Mouse (Mus musculus): ENCODE data around the gene Large1. TPM values are rescaled to one million over a fixed set of nuclear protein-coding genes. Genes with fewer than 3 reads are reported as not detected.

Gene Large1
- polyA plus RNA-seq, 1 experiment from 2014 or later = 13.8 TPM

- Histone ChIP-seq H3K9me3 (replicated peaks) (no peaks in the 10 kb centered on the region), H3K4me1 (no peaks in the 10 kb centered on the region), H3K27me3 (no peaks in the 10 kb centered on the region), H3K9ac (no peak overlapping the region), H3K4me3 (no peak overlapping the region), H3K36me3 (no peaks in the 10 kb centered on the region), H3K27ac (no peak overlapping the region), H3K4me2 (replicated peaks) (no peak overlapping the region)
- ATAC-seq (ENCODE audit: low FRiP score) = no peak
- WGBS = 51% methylated on average over 6 of the region's 6 CpGs
Observed at GRCm38 (mm10) chr8:73219178-73219811, 134.0 kb downstream of the Large1 start.

DNA sequence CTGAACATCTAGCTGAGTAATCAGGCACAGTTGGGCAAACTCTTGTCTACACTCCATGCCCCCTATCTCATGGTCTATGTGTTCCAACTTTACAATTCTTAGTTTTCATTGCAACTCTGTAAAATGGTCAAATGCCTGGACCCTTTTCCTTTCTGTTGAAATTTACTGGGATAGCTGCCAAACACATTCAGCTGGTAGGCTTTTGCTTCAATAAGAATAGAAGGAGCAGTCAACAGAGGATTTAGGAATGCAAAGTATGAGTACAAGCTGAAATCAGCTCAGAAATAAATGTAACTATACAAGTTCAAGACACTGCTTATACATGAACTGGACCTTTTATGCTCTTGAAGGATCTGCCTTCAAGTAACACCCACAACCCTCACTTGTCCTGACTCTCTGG lies 146.5 kb downstream of the Large1 start:
- H3K4me1 ChIP-seq = no peaks in the 10 kb centered on the region
- no peak overlapping the region for H3K27ac ChIP-seq
- H3K9me3 ChIP-seq (replicated peaks) = no peaks in the 10 kb centered on the region
- H3K4me3 ChIP-seq = no peak overlapping the region
- H3K27me3 ChIP-seq = no peaks in the 10 kb centered on the region
- no peaks in the 10 kb centered on the region for H3K36me3 ChIP-seq
- no peak for ATAC-seq (ENCODE audit: low FRiP score)
- no peak overlapping the region for H3K4me2 ChIP-seq (replicated peaks)
- no peak overlapping the region for H3K9ac ChIP-seq

DNA sequence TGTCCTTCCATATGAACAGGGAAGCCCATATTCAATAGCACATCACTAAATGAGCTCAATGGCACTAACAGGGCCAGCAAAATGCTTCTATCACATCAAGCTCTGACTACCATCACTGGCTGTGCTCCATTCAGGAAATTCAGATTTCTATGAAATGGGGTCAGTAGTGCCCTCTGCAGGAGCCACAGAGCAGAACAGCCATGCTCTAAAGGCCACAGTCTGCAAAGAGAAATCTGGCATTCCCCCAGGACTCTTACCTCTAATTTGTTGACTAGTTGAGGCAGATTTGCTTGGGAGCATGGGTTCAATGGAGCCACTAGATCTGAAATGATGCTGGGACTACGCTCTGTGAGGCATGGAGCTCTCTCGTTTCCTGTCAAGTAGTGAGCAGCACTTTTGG lies 151.5 kb downstream of the Large1 start:
- Histone ChIP-seq H3K9ac (no peak overlapping the region), H3K9me3 (replicated peaks) (no peaks in the 10 kb centered on the region), H3K4me2 (replicated peaks) (no peak overlapping the region), H3K36me3 (no peaks in the 10 kb centered on the region), H3K27ac (no peak overlapping the region), H3K27me3 (no peaks in the 10 kb centered on the region), H3K4me1 (no peaks in the 10 kb centered on the region), H3K4me3 (no peak overlapping the region)
- no peak for ATAC-seq (ENCODE audit: low FRiP score)
- WGBS = 84% methylated on average over 2 of the region's 2 CpGs

GRCm38 (mm10) chr8:73197714-73198113 lies 155.6 kb downstream of the Large1 start:
- Histone ChIP-seq H3K9ac (no peak overlapping the region), H3K4me1 (no peaks in the 10 kb centered on the region), H3K27ac (no peak overlapping the region), H3K4me2 (replicated peaks) (no peak overlapping the region), H3K36me3 (no peaks in the 10 kb centered on the region), H3K4me3 (no peak overlapping the region), H3K9me3 (replicated peaks) (no peaks in the 10 kb centered on the region), H3K27me3 (no peaks in the 10 kb centered on the region)
- 86% methylated on average over 1 of the region's 1 CpGs for WGBS
- ATAC-seq (ENCODE audit: low FRiP score) = no peak

DNA sequence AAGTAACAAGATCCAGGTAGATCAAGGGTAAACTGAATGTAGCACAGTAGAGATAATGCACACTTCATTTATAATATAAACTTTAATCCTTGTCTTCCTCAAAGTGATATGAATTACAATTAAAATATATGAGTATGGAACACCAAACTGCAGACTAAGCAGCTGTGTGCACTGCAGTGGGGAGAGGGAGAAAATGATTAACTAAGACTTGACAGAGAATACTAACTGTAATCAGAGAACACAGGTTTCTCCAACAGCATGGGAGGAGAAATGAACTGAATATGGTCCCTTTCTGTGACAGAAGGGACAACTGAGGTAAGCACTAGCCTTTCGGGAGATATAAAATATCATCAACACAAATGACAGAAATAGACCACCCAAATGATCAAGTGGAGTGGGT lies 164.7 kb downstream of the Large1 start:
- H3K4me3 ChIP-seq = no peak overlapping the region
- no peak overlapping the region for H3K27ac ChIP-seq
- H3K9me3 ChIP-seq (replicated peaks) = no peaks in the 10 kb centered on the region
- no peak for ATAC-seq (ENCODE audit: low FRiP score)
- WGBS = 95% methylated on average over 1 of the region's 1 CpGs
- no peaks in the 10 kb centered on the region for H3K36me3 ChIP-seq
- no peaks in the 10 kb centered on the region for H3K27me3 ChIP-seq
- H3K4me2 ChIP-seq (replicated peaks) = no peak overlapping the region
- no peak overlapping the region for H3K9ac ChIP-seq
- no peaks in the 10 kb centered on the region for H3K4me1 ChIP-seq

- 81% methylated on average over 1 of the region's 1 CpGs for WGBS
- ATAC-seq (ENCODE audit: low FRiP score) = no peak
- Histone ChIP-seq H3K27me3 (no peaks in the 10 kb centered on the region), H3K4me3 (no peak overlapping the region), H3K4me2 (replicated peaks) (no peak overlapping the region), H3K9ac (no peak overlapping the region), H3K27ac (no peak overlapping the region), H3K4me1 (no peaks in the 10 kb centered on the region), H3K9me3 (replicated peaks) (no peaks in the 10 kb centered on the region), H3K36me3 (no peaks in the 10 kb centered on the region)
Observed at GRCm38 (mm10) chr8:73187381-73187780, 166.0 kb downstream of the Large1 start.

- no peak for ATAC-seq (ENCODE audit: low FRiP score)
- H3K4me2 ChIP-seq (replicated peaks) = no peak overlapping the region
- H3K27ac ChIP-seq = no peak overlapping the region
- no peaks in the 10 kb centered on the region for H3K9me3 ChIP-seq (replicated peaks)
- no peaks in the 10 kb centered on the region for H3K36me3 ChIP-seq
- no peaks in the 10 kb centered on the region for H3K27me3 ChIP-seq
- 87% methylated on average over 1 of the region's 1 CpGs for WGBS
- H3K9ac ChIP-seq = no peak overlapping the region
- H3K4me1 ChIP-seq = no peaks in the 10 kb centered on the region
- H3K4me3 ChIP-seq = no peak overlapping the region
Observed at GRCm38 (mm10) chr8:73178434-73178833, 174.9 kb downstream of the Large1 start.

- Histone ChIP-seq H3K4me1 (no peaks in the 10 kb centered on the region), H3K9me3 (replicated peaks) (no peaks in the 10 kb centered on the region), H3K9ac (no peak overlapping the region), H3K27me3 (no peaks in the 10 kb centered on the region), H3K36me3 (no peaks in the 10 kb centered on the region), H3K27ac (no peak overlapping the region), H3K4me3 (no peak overlapping the region), H3K4me2 (replicated peaks) (no peak overlapping the region)
- no peak for ATAC-seq (ENCODE audit: low FRiP score)
Observed at GRCm38 (mm10) chr8:73172661-73173060, 180.7 kb downstream of the Large1 start.

- H3K4me2 ChIP-seq (replicated peaks) = no peak overlapping the region
- no peak for ATAC-seq (ENCODE audit: low FRiP score)
Observed at GRCm38 (mm10) chr8:73161994-73162393, 191.3 kb downstream of the Large1 start.

GRCm38 (mm10) chr8:73161564-73161963 lies 191.8 kb downstream of the Large1 start:
- 79% methylated on average over 1 of the region's 1 CpGs for WGBS
- H3K4me3 ChIP-seq = no peak overlapping the region
- ATAC-seq (ENCODE audit: low FRiP score) = no peak

More at GRCm38 (mm10) chr8:73161994-73162393, 191.3 kb downstream of the Large1 start:
- Histone ChIP-seq H3K4me1 (no peaks in the 10 kb centered on the region), H3K9ac (no peak overlapping the region), H3K27me3 (no peaks in the 10 kb centered on the region), H3K4me3 (no peak overlapping the region), H3K9me3 (replicated peaks) (no peaks in the 10 kb centered on the region), H3K27ac (no peak overlapping the region), H3K36me3 (no peaks in the 10 kb centered on the region)
- WGBS = 79% methylated on average over 3 of the region's 3 CpGs

DNA sequence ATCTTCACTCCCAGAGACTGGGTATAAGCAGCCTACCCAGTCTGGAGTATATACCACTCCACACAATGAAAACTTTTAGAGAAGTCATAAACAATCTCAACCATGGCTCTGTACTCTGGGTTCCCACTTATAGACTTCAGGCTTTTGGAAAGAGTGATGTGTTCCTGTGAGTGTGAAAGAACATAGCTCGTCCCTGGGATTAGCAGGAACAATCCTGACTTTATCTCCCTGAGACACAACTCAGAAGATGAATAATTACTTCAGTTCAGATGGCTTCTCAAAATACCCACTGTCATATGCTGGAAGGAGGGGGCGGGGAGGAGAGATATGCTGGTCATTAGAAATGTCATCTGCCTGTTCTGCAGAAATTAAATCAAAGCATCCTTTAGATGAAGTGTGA lies 192.4 kb downstream of the Large1 start:
- Histone ChIP-seq H3K9me3 (replicated peaks) (no peaks in the 10 kb centered on the region), H3K36me3 (no peaks in the 10 kb centered on the region), H3K4me2 (replicated peaks) (no peak overlapping the region), H3K4me1 (no peaks in the 10 kb centered on the region), H3K27me3 (no peaks in the 10 kb centered on the region), H3K4me3 (no peak overlapping the region), H3K27ac (no peak overlapping the region), H3K9ac (no peak overlapping the region)
- ATAC-seq (ENCODE audit: low FRiP score) = no peak
- WGBS = 77% methylated on average over 2 of the region's 2 CpGs

More at GRCm38 (mm10) chr8:73161564-73161963, 191.8 kb downstream of the Large1 start:
- Histone ChIP-seq H3K9me3 (replicated peaks) (no peaks in the 10 kb centered on the region), H3K4me2 (replicated peaks) (no peak overlapping the region), H3K9ac (no peak overlapping the region), H3K27ac (no peak overlapping the region), H3K36me3 (no peaks in the 10 kb centered on the region), H3K27me3 (no peaks in the 10 kb centered on the region), H3K4me1 (no peaks in the 10 kb centered on the region)

DNA sequence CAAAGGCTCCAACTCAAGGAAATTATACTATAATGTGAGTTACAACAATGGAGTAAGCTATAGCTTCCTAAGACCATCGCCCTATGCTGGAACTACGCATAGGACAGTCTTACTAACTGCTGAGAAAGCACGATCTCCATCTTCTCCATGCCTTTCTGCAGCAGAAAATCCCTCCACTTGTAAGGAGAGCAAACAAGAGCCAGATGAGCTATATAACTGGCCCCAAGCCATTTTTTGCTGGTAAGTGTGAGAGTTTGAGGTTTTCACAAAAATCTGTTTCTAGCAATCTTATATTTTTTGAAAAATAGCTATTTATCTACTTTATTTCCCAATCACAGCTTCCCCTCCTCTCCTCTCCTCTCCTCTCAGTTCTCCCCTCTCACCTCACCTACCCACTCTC lies 206.1 kb downstream of the Large1 start:
- H3K4me3 ChIP-seq = no peak overlapping the region
- 99% methylated on average over 3 of the region's 3 CpGs for WGBS
- no peak overlapping the region for H3K27ac ChIP-seq
- peaks cover 4% of the 10 kb centered on the region; the same call in 1 of the 2 replicates for H3K4me1 ChIP-seq
- no peaks in the 10 kb centered on the region for H3K9me3 ChIP-seq (replicated peaks)
- no peaks in the 10 kb centered on the region for H3K27me3 ChIP-seq
- ATAC-seq (ENCODE audit: low FRiP score) = no peak
- H3K9ac ChIP-seq = no peak overlapping the region
- H3K36me3 ChIP-seq = no peaks in the 10 kb centered on the region
- no peak overlapping the region for H3K4me2 ChIP-seq (replicated peaks)

- ATAC-seq (ENCODE audit: low FRiP score) = peak; percentile 81
- H3K9me3 ChIP-seq (replicated peaks) = no peaks in the 10 kb centered on the region
- H3K4me3 ChIP-seq = no peak overlapping the region
- 16% methylated on average over 1 of the region's 1 CpGs for WGBS
- no peak overlapping the region for H3K9ac ChIP-seq
- no peaks in the 10 kb centered on the region for H3K36me3 ChIP-seq
- no peaks in the 10 kb centered on the region for H3K27me3 ChIP-seq
- H3K4me1 ChIP-seq = peaks cover 4% of the 10 kb centered on the region; the same call in 1 of the 2 replicates
- no peak overlapping the region for H3K4me2 ChIP-seq (replicated peaks)
- no peak overlapping the region for H3K27ac ChIP-seq
Observed at GRCm38 (mm10) chr8:73142660-73143395, 210.5 kb downstream of the Large1 start.

All from hindbrain, embryonic 12.5 days (tissue).